Mouse (Mus musculus) layer of hippocampus, adult 8-10 months (tissue): ENCODE measurements at regions not wholly inside any gene's neighbourhood (a gene's known extent, or its start where the extent isn't known, plus 50 kb on each side); places are given as distances from the start of the nearest gene placed in this dataset.

Experiments
- DNase-seq, 2 experiments: peaks; one replicate each; pipeline ENCODE4 v3.0.0; 2022; ENCODE audit warnings: low spot score in 2 of 2

DNA sequence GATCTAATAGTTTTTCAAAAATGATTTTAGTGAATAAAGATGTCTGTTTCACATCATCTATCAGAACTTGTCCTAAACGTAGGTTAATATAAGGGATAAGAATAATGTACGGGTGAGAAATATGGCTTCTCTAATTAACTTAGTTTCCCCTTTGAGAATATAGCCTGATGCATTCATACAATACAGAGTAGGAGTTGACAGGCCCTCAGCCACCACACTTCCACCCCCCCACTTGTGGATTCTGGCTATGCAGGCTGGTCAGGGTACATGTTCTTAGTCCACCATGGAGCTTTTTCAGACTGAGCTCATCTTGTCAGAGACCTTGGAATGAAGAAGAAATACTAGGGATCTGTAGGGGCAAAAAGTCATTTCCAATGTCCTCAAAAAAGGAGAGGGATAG lies 80.1 kb downstream of the Anxa1 start:
- DNase-seq, result no peak

DNA sequence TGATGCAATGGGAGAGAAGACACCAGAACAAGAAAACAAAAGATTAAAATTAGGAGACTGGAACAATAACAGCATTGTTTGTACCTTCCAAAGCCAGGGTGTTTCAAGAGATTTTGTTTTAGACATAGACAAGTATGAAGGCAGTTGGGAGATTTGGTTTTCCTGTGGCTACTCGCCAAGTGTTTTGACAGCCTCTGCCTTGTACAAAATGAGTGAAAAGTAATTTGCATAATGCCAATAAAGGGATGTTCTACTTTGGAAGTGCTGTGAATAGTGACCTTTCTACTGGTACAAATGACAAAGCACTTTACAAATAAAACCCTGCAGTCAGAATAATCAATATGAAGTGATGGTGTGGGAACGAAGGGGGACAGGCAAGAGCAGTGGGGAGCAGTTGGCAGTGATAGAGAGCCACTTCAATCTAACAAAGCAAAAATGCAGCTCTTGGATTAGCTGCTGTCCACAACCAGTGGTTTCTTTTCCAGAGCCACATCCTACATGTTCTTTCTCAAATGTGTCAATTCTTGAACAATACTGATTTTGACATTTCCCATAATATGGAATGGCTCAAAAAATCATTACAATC lies 90.6 kb downstream of the Anxa1 start:
- DNase-seq, result peak; percentile 2 to 4

GRCm38 (mm10) chr19:20298431-20298830 lies 92.3 kb downstream of the Anxa1 start:
- no peak for DNase-seq

DNA sequence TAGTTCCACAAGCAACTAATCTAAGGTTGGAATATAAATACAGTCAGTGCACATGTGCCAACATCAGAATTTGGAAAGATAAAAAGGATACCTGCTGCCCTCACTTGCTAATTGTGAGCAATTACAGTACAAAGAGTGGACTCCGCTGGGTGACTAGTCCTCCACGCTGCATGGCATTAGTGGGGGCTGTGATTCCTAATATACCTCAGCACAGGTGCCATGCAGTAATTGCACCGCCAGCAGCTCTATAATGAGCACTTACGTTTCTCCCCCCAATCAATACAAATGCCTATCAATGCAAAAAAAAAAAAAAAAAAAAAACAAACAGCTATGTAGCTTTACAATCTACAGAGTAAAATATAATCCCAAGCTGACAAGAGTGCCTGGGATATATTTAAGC lies 105.6 kb downstream of the Anxa1 start:
- DNase-seq, result no peak

- no peak for DNase-seq
Observed at GRCm38 (mm10) chr19:20283105-20283504, 107.6 kb downstream of the Anxa1 start.

- no peak for DNase-seq
Observed at GRCm38 (mm10) chr19:20261586-20261985, 129.2 kb downstream of the Anxa1 start.

DNA sequence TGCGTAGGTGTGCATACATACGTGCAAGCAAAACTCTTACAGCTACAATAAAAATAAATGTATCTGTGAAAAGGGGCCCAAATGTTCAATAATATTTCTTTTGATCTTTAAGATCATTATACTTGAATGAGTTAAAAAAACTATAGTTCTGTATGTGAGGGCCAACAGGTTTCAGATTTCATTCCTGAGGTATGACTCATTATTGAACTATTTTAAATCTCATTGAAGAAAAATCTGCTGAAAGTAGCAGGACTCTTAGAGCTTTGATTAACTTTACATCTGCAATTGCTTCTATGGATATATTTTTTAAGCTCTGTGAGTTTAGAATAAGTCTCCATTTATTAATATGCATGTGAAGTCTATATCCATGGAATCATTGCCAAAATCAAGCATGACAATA lies 138.6 kb downstream of the Anxa1 start:
- no peak for DNase-seq

GRCm38 (mm10) chr19:20243817-20244216 lies 146.9 kb downstream of the Anxa1 start:
- no peak for DNase-seq

GRCm38 (mm10) chr19:20241266-20241665 lies 149.5 kb downstream of the Anxa1 start:
- no peak for DNase-seq

DNA sequence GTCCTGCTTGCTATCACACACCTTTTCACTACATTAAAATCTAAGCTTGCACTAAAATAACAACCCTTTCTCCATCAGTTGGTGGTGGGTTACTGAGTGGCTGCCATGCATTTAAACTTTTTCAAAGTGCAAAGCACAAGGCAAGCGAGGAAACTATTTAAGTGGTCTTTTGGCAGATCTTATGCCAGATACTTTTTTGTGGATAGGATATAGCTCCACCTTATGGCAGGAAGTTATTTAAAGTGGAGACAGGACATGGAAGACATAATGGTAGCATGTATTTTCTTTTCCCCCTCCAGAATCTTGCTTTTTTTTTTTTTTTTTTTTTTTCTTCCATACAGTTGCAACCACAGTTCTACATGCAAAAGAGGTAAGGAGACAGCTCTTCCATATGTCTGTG lies 150.3 kb downstream of the Anxa1 start:
- DNase-seq, result no peak

DNA sequence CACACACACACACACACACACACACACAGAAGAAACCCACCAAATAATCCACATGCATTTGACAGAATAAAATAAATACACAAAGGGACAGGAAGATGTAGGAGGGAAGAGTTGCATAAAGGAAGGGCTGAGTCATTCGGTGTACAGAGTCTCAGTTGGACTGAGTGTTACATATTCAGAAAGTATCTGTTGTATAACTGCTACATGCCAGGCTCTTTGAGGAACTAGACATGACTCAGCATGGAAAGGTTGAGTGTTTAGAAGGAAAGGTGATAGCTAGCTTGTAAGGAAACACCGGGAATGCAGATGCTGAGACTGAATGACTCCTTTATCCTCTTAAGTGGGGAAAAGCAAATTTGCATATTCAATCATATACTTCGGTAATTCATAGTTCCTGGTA lies 151.3 kb downstream of the Anxa1 start:
- no peak for DNase-seq

GRCm38 (mm10) chr19:20226756-20227155 lies 164.0 kb downstream of the Anxa1 start:
- no peak for DNase-seq

DNA sequence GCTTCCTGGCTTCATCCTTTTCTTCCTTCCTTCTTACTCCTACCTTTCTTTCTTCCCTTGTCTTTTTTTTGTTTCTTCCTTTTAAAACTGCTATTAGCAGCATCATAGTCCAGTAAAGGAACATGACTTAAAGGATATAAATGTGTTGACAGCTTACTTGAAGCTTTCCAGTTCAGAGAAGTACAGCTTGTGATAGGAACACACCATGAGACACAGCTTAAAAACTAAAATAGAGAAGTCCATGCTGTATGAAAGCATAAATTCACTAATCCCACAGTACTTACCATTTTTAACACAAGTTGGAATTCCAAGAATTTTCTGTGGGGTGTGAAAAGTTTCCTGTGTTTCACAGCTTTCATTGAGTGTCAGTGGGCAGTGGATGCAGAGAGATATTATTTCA lies 173.4 kb downstream of the Anxa1 start:
- no peak for DNase-seq

- DNase-seq, result no peak
Observed at GRCm38 (mm10) chr19:20194511-20194910, 196.2 kb downstream of the Anxa1 start.

DNA sequence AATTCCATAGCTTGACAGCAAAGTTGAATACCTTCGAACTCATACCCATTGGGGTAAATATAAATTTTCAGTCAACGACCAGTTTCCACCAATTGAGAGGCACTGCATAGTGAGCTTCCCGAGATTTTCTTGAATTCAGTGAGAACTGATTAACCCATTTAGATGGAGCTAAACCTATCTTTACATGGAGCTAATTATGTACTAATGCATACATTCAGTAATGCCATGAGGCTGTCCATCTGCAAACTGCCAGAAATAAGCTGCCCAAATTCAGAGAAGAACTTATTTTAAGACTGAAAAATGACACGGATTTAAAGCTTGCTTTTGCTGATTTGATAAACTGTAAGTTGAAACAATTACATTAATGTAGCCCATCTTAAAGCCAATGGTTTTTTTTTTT lies 208.9 kb downstream of the Anxa1 start:
- no peak for DNase-seq

GRCm38 (mm10) chr19:20161502-20161901 lies 229.2 kb downstream of the Anxa1 start:
- no peak for DNase-seq

DNA sequence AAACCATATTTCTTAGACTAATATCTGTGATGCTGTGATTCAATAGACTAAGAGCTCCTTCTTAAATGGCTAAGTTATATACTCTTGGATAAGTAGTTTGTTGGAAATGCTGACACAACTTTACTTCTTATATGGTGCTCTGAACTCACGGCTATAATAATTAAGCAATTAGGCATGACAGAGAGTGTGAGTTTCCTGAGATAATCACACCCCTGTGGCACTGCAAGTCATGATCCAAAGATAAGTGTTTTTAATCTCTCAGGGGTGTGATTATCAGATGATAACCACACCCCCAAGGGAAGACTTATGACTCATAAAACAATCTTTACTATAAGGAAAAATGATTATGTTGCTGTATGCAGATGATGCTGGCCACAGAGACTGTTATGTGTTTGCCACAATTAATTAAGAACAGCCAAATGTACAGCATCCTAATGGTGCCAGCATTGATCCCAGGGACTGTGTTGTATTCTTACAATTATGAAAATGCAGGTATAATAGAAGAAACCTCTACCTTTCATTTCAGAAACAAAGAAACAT lies 234.3 kb downstream of the Anxa1 start:
- DNase-seq, result no peak

DNA sequence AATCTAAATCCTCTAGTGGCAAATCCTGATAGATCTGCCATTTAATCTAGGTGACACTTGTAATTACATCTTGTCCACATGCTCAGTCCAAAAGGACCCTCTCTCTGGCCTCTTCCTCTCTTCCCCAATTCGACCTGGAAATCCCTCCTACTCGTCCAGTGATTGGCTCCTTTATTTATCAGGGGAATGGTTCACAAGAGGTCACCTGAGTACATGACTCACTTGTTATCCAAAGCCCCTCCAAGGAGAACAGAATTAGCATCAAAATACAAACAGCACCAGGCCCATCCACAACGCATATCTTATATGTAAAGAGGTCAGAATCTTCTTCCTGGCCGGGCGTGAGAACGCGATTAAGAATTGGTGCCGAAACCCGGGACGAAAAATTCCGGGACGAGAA lies 251.2 kb downstream of the Anxa1 start:
- no peak for DNase-seq

- DNase-seq, result no peak
Observed at GRCm38 (mm10) chr19:20123546-20124195, 267.1 kb downstream of the Anxa1 start.

DNA sequence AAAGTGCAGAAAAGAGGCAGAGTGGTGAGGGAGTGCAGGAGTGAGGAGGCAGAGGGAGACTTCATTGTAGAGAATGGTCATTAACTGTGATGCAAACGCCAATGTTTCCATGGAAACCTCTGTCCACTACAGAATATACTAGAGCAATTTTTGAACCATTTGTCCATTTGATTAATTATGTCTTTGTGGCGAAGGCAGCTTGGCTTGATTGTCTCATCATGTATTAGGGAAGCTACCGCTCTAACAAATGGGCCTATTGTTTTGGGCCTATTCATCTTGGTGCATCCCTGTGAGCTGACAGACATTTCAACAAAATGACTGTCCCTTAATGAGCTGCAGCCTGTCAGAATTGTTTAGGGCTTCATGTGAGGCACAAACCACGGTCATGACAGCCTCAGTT lies 268.3 kb downstream of the Anxa1 start:
- DNase-seq, result no peak

- DNase-seq, result no peak
Observed at GRCm38 (mm10) chr19:20114237-20114636, 276.5 kb downstream of the Anxa1 start.
